In genomic region chr14:102736656-102737055, GRCm38 (mm10) we compare ENCODE assay signal across 27 mouse cellular contexts.
A peak's percentile ranks its signal among the peaks of the same experiment; 100 is the strongest.
DNase-seq lines count a peak whose midpoint lies in the region; ATAC-seq lines count a peak whose summit lies in the region.
"Had no signal": no experiment of that assay in that cellular context is flagged by ENCODE, and none has a peak within 500 bp of the region (broad histone marks: within the 10 kb centered on the region; RNA-seq: fewer than 3 reads in every experiment).

No protein-coding gene starts in this region.

- H3K4me3 ChIP-seq in hindbrain, embryonic 11.5 days (ENCODE audit: low read depth, low read length) = no peak overlapping the region
- H3K4me3 ChIP-seq in hindbrain, embryonic 12.5 days = no peak overlapping the region
- H3K4me3 ChIP-seq in embryonic facial prominence, embryonic 10.5 days = no peak overlapping the region
- H3K4me3 ChIP-seq: embryonic facial prominence, embryonic 12.5 days; erythroblast, embryonic 14.5 days; forebrain, embryonic 12.5 days; forebrain, embryonic 15.5 days; heart, adult 2 months; heart, embryonic 10.5 days; heart, embryonic 13.5 days; hindbrain, embryonic 13.5 days; intestine, embryonic 15.5 days had no signal

- DNase-seq in hindbrain, embryonic 11.5 days (ENCODE audit: low spot score) = peak; percentile 3
- no peak for DNase-seq in embryonic facial prominence, embryonic 10.5 days (ENCODE audit: low spot score)
- DNase-seq in forelimb bud, embryonic 11.5 days (ENCODE audit: low read depth, low spot score) = peak; percentile 31
- no peak for DNase-seq in cerebellum, adult 9-11 months
- no peak for DNase-seq in thymus, postnatal 14 days
- DNase-seq in kidney, adult 9 months = no peak
- DNase-seq: adrenal gland, adult 8-10 months; adrenal gland, postnatal 25 days; cerebellum, adult 18-20 months; cerebellum, adult 9-10 months; cerebellum, postnatal 25 days; gastrocnemius, postnatal 10 days; gastrocnemius, postnatal 36 days; heart, adult 2 months; heart, postnatal 14 days; heart, postnatal 4 days had no signal

- H3K36me3 ChIP-seq in hindbrain, embryonic 11.5 days (ENCODE audit: control insufficient read depth, insufficient read depth, low read length) = no peaks in the 10 kb centered on the region
- H3K36me3 ChIP-seq in hindbrain, embryonic 12.5 days = no peaks in the 10 kb centered on the region
- H3K36me3 ChIP-seq in embryonic facial prominence, embryonic 10.5 days (replicated peaks) = no peaks in the 10 kb centered on the region
- H3K36me3 ChIP-seq: embryonic facial prominence, embryonic 12.5 days; forebrain, embryonic 12.5 days; forebrain, embryonic 15.5 days; heart, embryonic 10.5 days; heart, embryonic 13.5 days; hindbrain, embryonic 13.5 days; intestine, embryonic 15.5 days had no signal

- H3K27me3 ChIP-seq in hindbrain, embryonic 11.5 days (ENCODE audit: control insufficient read depth, insufficient read depth, low read length) = no peaks in the 10 kb centered on the region
- H3K27me3 ChIP-seq in hindbrain, embryonic 12.5 days = no peaks in the 10 kb centered on the region
- no peaks in the 10 kb centered on the region for H3K27me3 ChIP-seq in embryonic facial prominence, embryonic 10.5 days (replicated peaks; ENCODE audit: low read depth, poor library complexity, severe bottlenecking)
- H3K27me3 ChIP-seq: embryonic facial prominence, embryonic 12.5 days; forebrain, embryonic 12.5 days; forebrain, embryonic 15.5 days; heart, embryonic 13.5 days; hindbrain, embryonic 13.5 days; intestine, embryonic 15.5 days had no signal

- 62% methylated on average over 2 of the region's 2 CpGs for WGBS in hindbrain, embryonic 11.5 days
- WGBS in hindbrain, embryonic 12.5 days = 66% methylated on average over 2 of the region's 2 CpGs
- 32% methylated on average over 2 of the region's 2 CpGs for WGBS in embryonic facial prominence, embryonic 10.5 days

- H3K9me3 ChIP-seq in hindbrain, embryonic 11.5 days (ENCODE audit: control insufficient read depth, low read length) = no peaks in the 10 kb centered on the region
- H3K9me3 ChIP-seq in hindbrain, embryonic 12.5 days (replicated peaks) = no peaks in the 10 kb centered on the region
- H3K9me3 ChIP-seq in embryonic facial prominence, embryonic 10.5 days = no peaks in the 10 kb centered on the region
- H3K9me3 ChIP-seq: forebrain, embryonic 12.5 days; forebrain, embryonic 15.5 days; heart, embryonic 10.5 days; heart, embryonic 13.5 days; hindbrain, embryonic 13.5 days; intestine, embryonic 15.5 days had no signal

- ATAC-seq in hindbrain, embryonic 11.5 days (ENCODE audit: low FRiP score) = no peak
- no peak for ATAC-seq in hindbrain, embryonic 12.5 days (ENCODE audit: low FRiP score)
- ATAC-seq: activated CD4-positive, CD25-positive, alpha-beta regulatory T cell, adult 4 months; forebrain, embryonic 15.5 days; hindbrain, embryonic 16.5 days; intestine, embryonic 15.5 days had no signal

- no peak overlapping the region for H3K4me2 ChIP-seq in hindbrain, embryonic 11.5 days (replicated peaks; ENCODE audit: low read depth, low read length)
- H3K4me2 ChIP-seq in hindbrain, embryonic 12.5 days (replicated peaks) = no peak overlapping the region
- H3K4me2 ChIP-seq: embryonic facial prominence, embryonic 12.5 days; forebrain, embryonic 12.5 days; forebrain, embryonic 15.5 days; heart, embryonic 13.5 days; hindbrain, embryonic 13.5 days; intestine, embryonic 15.5 days had no signal

- no peaks in the 10 kb centered on the region for H3K4me1 ChIP-seq in hindbrain, embryonic 11.5 days (replicated peaks; ENCODE audit: control insufficient read depth, insufficient read depth, low read length)
- H3K4me1 ChIP-seq in hindbrain, embryonic 12.5 days = no peaks in the 10 kb centered on the region
- H3K4me1 ChIP-seq in embryonic facial prominence, embryonic 10.5 days = peaks cover 21% of the 10 kb centered on the region
- H3K4me1 ChIP-seq: forebrain, embryonic 12.5 days; forebrain, embryonic 15.5 days; heart, embryonic 10.5 days; heart, embryonic 13.5 days; hindbrain, embryonic 13.5 days; intestine, embryonic 15.5 days had no signal

- no peak overlapping the region for H3K27ac ChIP-seq in hindbrain, embryonic 11.5 days (ENCODE audit: low read depth, low read length)
- no peak overlapping the region for H3K27ac ChIP-seq in hindbrain, embryonic 12.5 days
- H3K27ac ChIP-seq in embryonic facial prominence, embryonic 10.5 days (replicated peaks) = 0 out of 2 replicates have a peak overlapping the region, but pooled peaks have one; percentile 51
- H3K27ac ChIP-seq: embryonic facial prominence, embryonic 12.5 days; forebrain, embryonic 12.5 days; forebrain, embryonic 15.5 days; heart, adult 2 months; heart, embryonic 10.5 days; heart, embryonic 13.5 days; hindbrain, embryonic 13.5 days; intestine, embryonic 15.5 days had no signal

- no peak overlapping the region for H3K9ac ChIP-seq in hindbrain, embryonic 11.5 days (ENCODE audit: low read depth, low read length)
- H3K9ac ChIP-seq in hindbrain, embryonic 12.5 days = no peak overlapping the region
- H3K9ac ChIP-seq: embryonic facial prominence, embryonic 12.5 days; forebrain, embryonic 12.5 days; forebrain, embryonic 15.5 days; heart, embryonic 13.5 days; hindbrain, embryonic 13.5 days; intestine, embryonic 15.5 days had no signal

Comparison
In these comparisons a context has a peak if more than half of its experiments do, and no peak if none do; other contexts are left out.
1. DNase-seq: peak in hindbrain, embryonic 11.5 days (single experiment) and forelimb bud, embryonic 11.5 days (single experiment); none in embryonic facial prominence, embryonic 10.5 days (single experiment), cerebellum, adult 9-11 months (single experiment), thymus, postnatal 14 days (single experiment) and kidney, adult 9 months (single experiment).